ENCODE assay signal across 20 mouse cellular contexts in the genomic region with DNA sequence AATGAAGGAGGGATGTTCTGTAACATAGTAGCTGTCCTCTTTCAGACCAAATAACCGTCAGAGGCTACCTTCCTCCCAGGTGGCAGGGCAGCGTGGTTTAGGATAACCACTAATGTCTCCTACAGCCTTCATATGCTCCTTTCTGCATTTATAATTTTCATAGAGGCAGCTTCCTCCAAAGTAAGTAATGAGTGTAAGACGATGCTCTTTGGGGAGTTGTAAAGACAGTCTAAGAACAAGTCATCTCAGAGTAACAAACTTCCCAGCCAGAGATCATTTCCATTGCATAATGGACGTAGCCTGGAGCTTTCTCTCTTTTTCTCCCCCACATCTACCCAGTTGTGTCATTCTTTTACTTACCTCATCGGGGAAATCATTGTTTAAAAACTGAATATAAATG.
DNase-seq lines count a peak whose midpoint lies in the region; ATAC-seq and TF ChIP-seq lines count a peak whose summit lies in the region.
"Had no signal": no experiment of that assay in that cellular context is flagged by ENCODE, and none has a peak within 500 bp of the region (broad histone marks: within the 10 kb centered on the region; RNA-seq: fewer than 3 reads in every experiment).

No protein-coding gene starts in this region.

- no peaks in the 10 kb centered on the region for H3K36me3 ChIP-seq in embryonic facial prominence, embryonic 13.5 days
- H3K36me3 ChIP-seq in embryonic facial prominence, embryonic 10.5 days (replicated peaks): no peaks in the 10 kb centered on the region
- no peaks in the 10 kb centered on the region for H3K36me3 ChIP-seq in midbrain, embryonic 14.5 days (ENCODE audit: control insufficient read depth, insufficient read depth, low read length)
- H3K36me3 ChIP-seq in midbrain, embryonic 16.5 days (ENCODE audit: control insufficient read depth, insufficient read depth, low read length): no peaks in the 10 kb centered on the region
- H3K36me3 ChIP-seq in myocyte (ENCODE audit: control insufficient read depth, insufficient read depth): no peaks in the 10 kb centered on the region
- H3K36me3 ChIP-seq in kidney, embryonic 15.5 days: no peaks in the 10 kb centered on the region
- H3K36me3 ChIP-seq: G1E; heart, embryonic 12.5 days; hindbrain, embryonic 15.5 days had no signal

- no peak for TF ChIP-seq POLR2A in myocyte (IDR thresholded peaks at IDR 0.05; ENCODE audit: insufficient read length, low read depth)

- H3ac ChIP-seq in myocyte (ENCODE audit: control insufficient read depth, insufficient read length): no peak overlapping the region

- H3K27me3 ChIP-seq in embryonic facial prominence, embryonic 13.5 days: no peaks in the 10 kb centered on the region
- no peaks in the 10 kb centered on the region for H3K27me3 ChIP-seq in embryonic facial prominence, embryonic 10.5 days (replicated peaks; ENCODE audit: low read depth, poor library complexity, severe bottlenecking)
- H3K27me3 ChIP-seq in midbrain, embryonic 14.5 days (ENCODE audit: control insufficient read depth, insufficient read depth, low read length): no peaks in the 10 kb centered on the region
- H3K27me3 ChIP-seq in midbrain, embryonic 16.5 days (ENCODE audit: control insufficient read depth, insufficient read depth, low read depth, low read length): no peaks in the 10 kb centered on the region
- H3K27me3 ChIP-seq in myocyte (ENCODE audit: control insufficient read depth, insufficient read depth, insufficient read length): no peaks in the 10 kb centered on the region
- H3K27me3 ChIP-seq in kidney, embryonic 15.5 days: no peaks in the 10 kb centered on the region
- H3K27me3 ChIP-seq: forebrain, embryonic 13.5 days; heart, embryonic 12.5 days; hindbrain, embryonic 15.5 days had no signal

- DNase-seq in embryonic facial prominence, embryonic 10.5 days (ENCODE audit: low spot score): no peak
- peak; percentile 11 for DNase-seq in midbrain, embryonic 14.5 days
- no peak for DNase-seq in urinary bladder, postnatal 14 days (ENCODE audit: low spot score)
- DNase-seq: adrenal gland, postnatal 10 days; B cell, adult 2 months; cerebellum, adult 2 months; cerebellum, postnatal 10 days; forebrain, postnatal 0 days; gastrocnemius, postnatal 10 days; heart, postnatal 36 days had no signal

- no peak overlapping the region for H3K4me3 ChIP-seq in embryonic facial prominence, embryonic 13.5 days
- no peak overlapping the region for H3K4me3 ChIP-seq in embryonic facial prominence, embryonic 10.5 days
- H3K4me3 ChIP-seq in midbrain, embryonic 14.5 days (replicated peaks; ENCODE audit: low read depth, low read length): no peak overlapping the region
- no peak overlapping the region for H3K4me3 ChIP-seq in midbrain, embryonic 16.5 days (ENCODE audit: low read depth, low read length)
- H3K4me3 ChIP-seq in myocyte: no peak overlapping the region
- no peak overlapping the region for H3K4me3 ChIP-seq in kidney, embryonic 15.5 days (replicated peaks)
- H3K4me3 ChIP-seq: forebrain, embryonic 13.5 days; heart, embryonic 12.5 days; hindbrain, embryonic 15.5 days had no signal

- no peaks in the 10 kb centered on the region for H3K79me2 ChIP-seq in myocyte (ENCODE audit: control insufficient read depth, insufficient read depth)

- H3K4me1 ChIP-seq in embryonic facial prominence, embryonic 13.5 days: peaks cover 14% of the 10 kb centered on the region
- peaks cover 17% of the 10 kb centered on the region for H3K4me1 ChIP-seq in embryonic facial prominence, embryonic 10.5 days
- H3K4me1 ChIP-seq in midbrain, embryonic 14.5 days (ENCODE audit: control insufficient read depth, insufficient read depth, low read length): no peaks in the 10 kb centered on the region
- no peaks in the 10 kb centered on the region for H3K4me1 ChIP-seq in midbrain, embryonic 16.5 days (ENCODE audit: control insufficient read depth, insufficient read depth, low read length)
- peaks cover 7% of the 10 kb centered on the region; the same call in 1 of the 2 replicates for H3K4me1 ChIP-seq in kidney, embryonic 15.5 days
- H3K4me1 ChIP-seq: forebrain, embryonic 13.5 days had no signal

- WGBS in embryonic facial prominence, embryonic 13.5 days: 47% methylated on average over 5 of the region's 5 CpGs
- 73% methylated on average over 5 of the region's 5 CpGs for whole genome bisulfite sequencing in embryonic facial prominence, embryonic 10.5 days
- 67% methylated on average over 5 of the region's 5 CpGs for WGBS in midbrain, embryonic 14.5 days
- 71% methylated on average over 5 of the region's 5 CpGs for WGBS in midbrain, embryonic 16.5 days
- WGBS in kidney, embryonic 15.5 days: 55% methylated on average over 5 of the region's 5 CpGs

- H3K27ac ChIP-seq in embryonic facial prominence, embryonic 13.5 days: no peak overlapping the region
- no peak overlapping the region for H3K27ac ChIP-seq in embryonic facial prominence, embryonic 10.5 days (replicated peaks)
- no peak overlapping the region for H3K27ac ChIP-seq in midbrain, embryonic 14.5 days (replicated peaks; ENCODE audit: low read depth, low read length)
- no peak overlapping the region for H3K27ac ChIP-seq in midbrain, embryonic 16.5 days (ENCODE audit: low read length)
- no peak overlapping the region for H3K27ac ChIP-seq in kidney, embryonic 15.5 days
- H3K27ac ChIP-seq: forebrain, embryonic 13.5 days had no signal

- no peak overlapping the region for H3K9ac ChIP-seq in embryonic facial prominence, embryonic 13.5 days
- no peak overlapping the region for H3K9ac ChIP-seq in midbrain, embryonic 14.5 days (replicated peaks; ENCODE audit: low read length)
- no peak overlapping the region for H3K9ac ChIP-seq in midbrain, embryonic 16.5 days (ENCODE audit: low read depth, low read length)
- no peak overlapping the region for H3K9ac ChIP-seq in kidney, embryonic 15.5 days
- H3K9ac ChIP-seq: forebrain, embryonic 13.5 days; forebrain, postnatal 0 days; heart, embryonic 12.5 days; hindbrain, embryonic 15.5 days had no signal

- H3K4me2 ChIP-seq in embryonic facial prominence, embryonic 13.5 days: peak overlapping the region; percentile 22; the same call in 1 of the 2 replicates
- no peak overlapping the region for H3K4me2 ChIP-seq in midbrain, embryonic 14.5 days (ENCODE audit: low read length)
- no peak overlapping the region for H3K4me2 ChIP-seq in midbrain, embryonic 16.5 days (ENCODE audit: low read length)
- H3K4me2 ChIP-seq in myocyte (ENCODE audit: low read depth): peak overlapping the region; percentile 35
- H3K4me2 ChIP-seq in kidney, embryonic 15.5 days: no peak overlapping the region
- H3K4me2 ChIP-seq: forebrain, embryonic 13.5 days; heart, embryonic 12.5 days; hindbrain, embryonic 15.5 days had no signal

- no peak for ATAC-seq in embryonic facial prominence, embryonic 13.5 days (ENCODE audit: insufficient number of reproducible peaks, insufficient read depth, low FRiP score, low TSS enrichment, low read depth)
- ATAC-seq in midbrain, embryonic 14.5 days (ENCODE audit: low FRiP score, low TSS enrichment): no peak
- ATAC-seq in midbrain, embryonic 16.5 days: no peak
- no peak for ATAC-seq in kidney, embryonic 15.5 days (replicated peaks; ENCODE audit: low FRiP score)
- ATAC-seq: CD4-positive, CD25-positive, alpha-beta regulatory T cell, adult 4 months; forebrain, postnatal 0 days; intestine, embryonic 16.5 days had no signal

- no peaks in the 10 kb centered on the region for H3K9me3 ChIP-seq in embryonic facial prominence, embryonic 13.5 days
- H3K9me3 ChIP-seq in embryonic facial prominence, embryonic 10.5 days: no peaks in the 10 kb centered on the region
- no peaks in the 10 kb centered on the region for H3K9me3 ChIP-seq in midbrain, embryonic 14.5 days (ENCODE audit: control insufficient read depth, low read length)
- no peaks in the 10 kb centered on the region for H3K9me3 ChIP-seq in midbrain, embryonic 16.5 days (replicated peaks; ENCODE audit: control insufficient read depth, low read length, poor library complexity, severe bottlenecking)
- no peaks in the 10 kb centered on the region for H3K9me3 ChIP-seq in kidney, embryonic 15.5 days (replicated peaks)
- H3K9me3 ChIP-seq: forebrain, embryonic 13.5 days; heart, embryonic 12.5 days; hindbrain, embryonic 15.5 days had no signal

TF ChIP-seq in myocyte, 11 proteins besides CTCF, POLR2A, EP300 and RAD21:
- TF ChIP-seq USF1 (IDR thresholded peaks at IDR 0.05; ENCODE audit: low read depth) (no peak), MYOD1 (IDR thresholded peaks at IDR 0.05; ENCODE audit: control insufficient read depth in 1 of 3, insufficient read length in 2 of 3, low read depth in 2 of 3) (no peak)

Comparison
In these comparisons a context has a peak if more than half of its experiments do, and no peak if none do; other contexts are left out.
1. H3K4me2 ChIP-seq: peak in embryonic facial prominence, embryonic 13.5 days (single experiment) and myocyte (single experiment); none in midbrain, embryonic 14.5 days (single experiment), midbrain, embryonic 16.5 days (single experiment) and kidney, embryonic 15.5 days (single experiment).